Mouse (Mus musculus): ENCODE measurements around the gene Med23.

Med23 gene

GRCm38 (mm10) chr10:24869760-24870290, at the start of gene Med23:
Gene Med23 (plus strand): TSS chr10:24869986.
- DNase-seq (ENCODE audit: low spot score in 2 of 2): peak; percentile 100

DNA sequence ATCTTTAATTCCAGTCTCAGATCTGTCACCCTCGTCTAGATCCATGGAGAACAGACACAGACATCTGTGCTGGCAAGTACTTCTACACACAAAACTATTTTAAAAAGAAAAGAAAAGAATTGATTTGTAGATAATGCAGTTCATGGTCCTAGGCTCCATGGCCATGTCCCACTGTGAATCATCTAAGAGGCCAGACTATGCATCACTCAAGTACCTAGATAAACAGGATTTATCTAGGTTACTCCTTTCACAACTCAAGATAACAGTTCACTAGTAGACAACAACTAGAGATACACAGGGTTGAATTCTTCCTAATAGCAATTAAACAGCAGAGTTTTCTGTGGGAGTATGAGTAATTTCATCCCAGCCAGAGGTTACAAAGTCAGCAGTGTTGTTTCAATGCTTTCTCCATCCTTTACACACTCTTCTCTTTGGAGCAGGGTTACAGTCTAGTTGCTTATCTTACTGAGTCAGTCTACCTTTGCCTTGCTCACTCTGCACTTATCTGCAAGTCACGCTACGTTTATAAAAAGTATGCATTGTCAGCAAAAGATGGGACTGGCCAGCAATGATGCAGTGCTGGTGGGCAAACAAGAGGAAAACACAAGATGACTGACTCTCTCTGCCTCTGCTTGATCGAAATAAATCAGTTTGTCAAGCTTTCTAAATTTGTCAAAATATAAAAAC, 47.7 kb upstream of the Med23 start:
- DNase-seq (ENCODE audit: low spot score in 2 of 2): no peak

GRCm38 (mm10) chr10:24822842-24823241, 46.9 kb upstream of the Med23 start:
- DNase-seq (ENCODE audit: low spot score in 2 of 2): no peak

DNA sequence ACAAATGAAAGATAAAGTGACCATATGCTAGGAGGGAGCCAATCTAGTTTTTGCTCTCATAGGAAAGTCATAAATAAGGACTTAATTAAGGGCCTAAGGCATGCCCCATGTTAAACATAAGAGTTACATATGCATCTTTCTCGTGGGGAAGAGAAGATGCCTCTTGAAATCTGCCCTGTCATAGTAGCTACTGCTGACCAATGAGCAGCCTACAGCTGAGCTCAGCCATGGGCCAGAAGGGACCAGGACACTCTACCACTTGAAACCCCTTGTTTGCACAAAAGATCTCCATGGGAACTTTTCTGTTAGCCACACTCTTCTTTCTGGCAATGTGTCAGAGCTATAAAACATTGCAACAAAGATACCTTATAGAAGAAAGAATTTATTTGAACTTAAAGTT, 46.5 kb upstream of the Med23 start:
- DNase-seq (ENCODE audit: low spot score in 2 of 2): no peak

GRCm38 (mm10) chr10:24823697-24824535, 45.9 kb upstream of the Med23 start:
- no peak for DNase-seq (ENCODE audit: low spot score in 2 of 2)

DNA sequence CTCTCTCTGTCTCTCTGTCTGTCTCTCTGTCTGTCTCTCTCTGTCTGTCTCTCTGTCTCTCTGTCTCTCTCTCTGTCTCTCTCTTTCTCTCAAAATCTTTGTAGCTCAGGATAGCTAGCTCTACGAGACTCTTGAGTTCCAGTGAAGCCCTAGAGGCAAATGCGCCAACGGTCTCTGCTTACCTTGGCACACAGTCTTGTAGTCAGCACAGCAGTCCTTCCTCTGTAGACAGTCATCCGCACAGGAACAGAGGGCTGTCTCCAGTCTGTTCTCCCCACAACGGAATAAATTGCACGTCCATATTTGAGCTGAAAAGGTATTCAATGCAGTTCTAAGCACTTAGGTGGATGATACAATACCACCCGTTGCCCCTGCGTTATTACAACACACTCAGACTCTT, 45.2 kb upstream of the Med23 start:
- DNase-seq (ENCODE audit: low spot score in 2 of 2): no peak

GRCm38 (mm10) chr10:24825456-24826081, 44.2 kb upstream of the Med23 start:
- DNase-seq (ENCODE audit: low spot score in 2 of 2): no peak

- DNase-seq (ENCODE audit: low spot score in 2 of 2): no peak
These were observed 43.7 kb upstream of the Med23 start for GRCm38 (mm10) chr10:24826130-24826529.

- no peak for DNase-seq (ENCODE audit: low spot score in 2 of 2)
These were observed 41.6 kb upstream of the Med23 start for GRCm38 (mm10) chr10:24828136-24828535.

- DNase-seq (ENCODE audit: low spot score in 2 of 2): no peak
These were observed 39.3 kb upstream of the Med23 start for GRCm38 (mm10) chr10:24830448-24830847.

DNA sequence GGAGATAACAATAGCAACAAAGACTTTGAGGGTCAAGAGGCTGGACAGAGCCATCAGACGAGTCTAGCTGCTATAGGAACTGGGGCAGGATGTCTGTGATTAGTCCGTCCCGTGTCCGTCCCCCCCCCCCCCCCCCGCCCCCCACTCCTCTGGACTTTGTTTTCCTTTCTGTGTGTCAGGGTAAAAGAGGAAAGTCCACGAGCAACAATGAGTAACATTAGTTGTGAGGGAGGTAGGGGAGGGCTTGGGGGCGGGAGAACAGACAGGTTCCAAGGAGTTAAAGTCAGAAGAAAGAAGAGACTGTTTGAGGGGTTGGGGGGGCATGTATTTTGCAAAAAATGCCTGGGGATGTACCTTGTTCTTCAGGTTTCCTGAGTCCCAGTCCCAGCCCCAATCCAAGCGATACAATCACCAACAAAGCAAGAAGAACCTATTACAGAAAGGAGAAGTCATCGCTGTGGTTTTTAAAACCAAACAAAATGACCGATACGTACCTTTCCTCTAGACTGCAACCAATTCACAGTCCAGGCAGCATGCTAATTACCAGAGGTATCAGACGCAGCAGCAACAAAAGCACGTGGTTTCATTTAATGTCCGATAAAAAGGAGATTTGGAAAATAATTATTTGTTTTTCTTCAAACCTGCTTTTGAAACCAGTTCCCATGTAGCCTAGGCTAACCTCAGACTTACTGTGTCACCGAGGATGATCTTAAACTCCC, 38.2 kb upstream of the Med23 start:
- DNase-seq (ENCODE audit: low spot score in 2 of 2): no peak

GRCm38 (mm10) chr10:24832306-24832705, 37.5 kb upstream of the Med23 start:
- DNase-seq (ENCODE audit: low spot score in 2 of 2): no peak

GRCm38 (mm10) chr10:24834634-24835371, 35.0 kb upstream of the Med23 start:
- DNase-seq (ENCODE audit: low spot score in 2 of 2): no peak

- DNase-seq (ENCODE audit: low spot score in 2 of 2): no peak
These were observed 34.0 kb upstream of the Med23 start for GRCm38 (mm10) chr10:24835702-24836342.

DNA sequence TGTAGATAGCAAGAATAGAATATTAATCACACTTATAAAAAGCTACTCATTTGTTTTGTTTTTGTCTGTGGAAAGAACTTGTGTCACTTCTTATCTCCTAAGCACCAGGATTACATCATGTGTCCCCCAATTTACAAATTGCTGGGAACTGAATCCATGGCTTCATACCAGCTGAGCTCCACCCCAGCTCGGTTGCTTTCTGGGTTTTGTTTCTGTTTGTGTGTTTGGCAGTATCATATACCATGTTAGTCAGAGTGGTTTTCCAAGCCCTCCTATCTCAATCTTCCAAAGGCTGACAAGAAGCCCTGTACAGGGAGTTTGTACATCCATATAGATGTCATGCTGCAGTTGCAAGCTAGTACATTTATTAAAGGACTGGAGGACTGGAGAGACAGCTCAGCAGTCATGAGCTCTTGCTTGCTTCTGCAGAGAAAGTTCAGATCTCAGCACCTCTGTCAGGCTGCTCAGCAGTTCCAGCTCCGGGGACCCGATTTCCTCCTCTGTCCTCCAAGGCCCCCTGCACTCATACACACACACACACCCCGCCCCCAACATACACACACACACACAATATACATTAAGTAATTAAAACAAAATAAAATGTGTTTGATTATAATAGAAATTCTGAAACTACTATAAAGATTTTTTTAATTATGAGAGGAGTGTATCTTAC, 33.3 kb upstream of the Med23 start:
- DNase-seq (ENCODE audit: low spot score in 2 of 2): no peak

GRCm38 (mm10) chr10:24840795-24841194, 29.0 kb upstream of the Med23 start:
- DNase-seq (ENCODE audit: low spot score in 2 of 2): no peak

DNA sequence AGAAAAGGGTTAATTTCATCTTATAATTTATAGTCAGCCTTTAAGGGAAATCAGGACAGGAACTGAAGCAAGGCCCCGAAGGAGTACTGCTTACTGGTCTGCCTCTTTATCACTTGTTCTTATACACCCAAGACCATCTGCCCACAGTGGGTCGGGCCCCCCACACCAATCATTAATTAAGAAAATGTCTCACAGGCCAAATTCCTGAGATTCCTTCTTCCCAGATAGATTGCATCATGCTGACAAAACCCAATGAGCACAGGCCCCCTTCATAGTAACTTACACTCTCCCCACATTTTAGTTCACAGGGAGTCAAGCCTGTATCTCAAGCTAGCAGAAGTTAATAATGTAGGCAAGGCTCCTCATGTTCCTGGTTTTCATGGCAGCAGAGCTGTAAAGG, 27.8 kb upstream of the Med23 start:
- DNase-seq (ENCODE audit: low spot score in 2 of 2): no peak

DNA sequence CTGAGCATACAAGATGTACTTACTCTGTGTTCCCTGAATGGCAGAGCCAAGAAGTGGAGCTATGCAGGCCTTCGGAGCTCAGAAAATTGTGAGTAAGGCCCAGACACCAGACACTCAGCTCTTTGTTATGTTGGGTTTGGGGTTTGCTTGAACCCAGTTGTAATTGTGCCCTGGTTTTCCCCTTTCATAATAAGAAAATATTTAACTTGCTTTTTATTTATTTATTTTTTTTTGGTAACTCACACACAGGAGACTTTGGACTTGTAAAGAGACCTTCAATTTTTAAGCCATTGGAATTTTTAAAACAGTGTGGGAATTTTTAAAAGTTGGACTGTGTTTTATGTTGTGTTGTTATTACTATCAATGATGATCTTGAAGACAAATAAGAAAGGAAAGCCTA, 27.1 kb upstream of the Med23 start, which contains the start of gene Enpp3:
Gene Enpp3, minus strand, starts transcription at position 148 of the 400 bp plus-strand sequence.
- DNase-seq (ENCODE audit: low spot score in 2 of 2): no peak

DNA sequence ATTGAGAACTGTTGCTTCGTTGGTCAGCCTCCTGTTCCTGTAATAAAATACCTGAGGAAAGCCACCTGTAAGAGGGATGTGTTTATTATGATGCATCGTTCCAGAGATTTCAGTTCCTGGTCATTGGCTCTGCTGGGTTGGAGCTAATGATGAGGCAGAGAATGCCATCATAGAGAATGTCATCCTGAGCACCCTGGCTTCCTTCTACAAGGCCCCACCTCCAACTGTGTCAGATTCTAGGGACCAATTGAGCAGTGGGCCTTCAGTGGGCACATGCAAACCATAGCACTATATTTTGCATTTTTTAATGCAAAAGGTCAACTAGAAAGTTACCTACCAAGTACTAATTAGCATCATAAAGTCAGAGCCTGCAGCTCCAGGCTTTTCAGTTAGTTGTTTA, 6.6 kb upstream of the Med23 start:
- no peak for DNase-seq (ENCODE audit: low spot score in 2 of 2)

DNA sequence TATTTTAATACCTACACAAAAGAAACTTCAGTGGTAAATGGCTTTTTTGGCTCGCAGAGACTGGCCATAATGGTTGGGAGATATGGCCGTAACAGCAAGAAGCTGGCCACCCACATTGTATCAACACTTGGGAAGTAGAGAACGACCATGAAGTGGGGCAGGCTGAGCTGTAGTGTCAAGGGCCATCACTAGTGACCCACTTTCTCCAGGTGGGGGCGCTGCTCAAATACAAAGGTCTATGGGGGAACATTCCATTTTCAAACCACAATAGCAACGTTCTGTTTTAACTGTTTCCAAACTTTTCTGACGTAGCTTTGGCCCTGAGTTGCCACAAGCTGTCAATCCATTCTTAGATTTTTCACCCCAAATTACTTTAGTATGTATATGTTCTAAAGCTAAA, 5.4 kb upstream of the Med23 start:
- DNase-seq (ENCODE audit: low spot score in 2 of 2): no peak

All from right cerebral cortex, adult 2 months (tissue).